Mouse (Mus musculus): ENCODE measurements around the gene Zfp580. TPM values are rescaled to one million over a fixed set of nuclear protein-coding genes. Genes with fewer than 3 reads are reported as not detected.
A peak's percentile ranks its signal among the peaks of the same experiment; 100 is the strongest.
"Not testable (repeated sequence)": the region's sequence is repeated elsewhere in the genome, so short reads cannot be mapped to it uniquely, and the experiment has no call there.

Gene Zfp580
- 90.6 and 113 TPM in 2 replicates for polyA plus RNA-seq (2015; fragmentation: Nextera tagmentation; extraction: Ambion mirVana)

DNA sequence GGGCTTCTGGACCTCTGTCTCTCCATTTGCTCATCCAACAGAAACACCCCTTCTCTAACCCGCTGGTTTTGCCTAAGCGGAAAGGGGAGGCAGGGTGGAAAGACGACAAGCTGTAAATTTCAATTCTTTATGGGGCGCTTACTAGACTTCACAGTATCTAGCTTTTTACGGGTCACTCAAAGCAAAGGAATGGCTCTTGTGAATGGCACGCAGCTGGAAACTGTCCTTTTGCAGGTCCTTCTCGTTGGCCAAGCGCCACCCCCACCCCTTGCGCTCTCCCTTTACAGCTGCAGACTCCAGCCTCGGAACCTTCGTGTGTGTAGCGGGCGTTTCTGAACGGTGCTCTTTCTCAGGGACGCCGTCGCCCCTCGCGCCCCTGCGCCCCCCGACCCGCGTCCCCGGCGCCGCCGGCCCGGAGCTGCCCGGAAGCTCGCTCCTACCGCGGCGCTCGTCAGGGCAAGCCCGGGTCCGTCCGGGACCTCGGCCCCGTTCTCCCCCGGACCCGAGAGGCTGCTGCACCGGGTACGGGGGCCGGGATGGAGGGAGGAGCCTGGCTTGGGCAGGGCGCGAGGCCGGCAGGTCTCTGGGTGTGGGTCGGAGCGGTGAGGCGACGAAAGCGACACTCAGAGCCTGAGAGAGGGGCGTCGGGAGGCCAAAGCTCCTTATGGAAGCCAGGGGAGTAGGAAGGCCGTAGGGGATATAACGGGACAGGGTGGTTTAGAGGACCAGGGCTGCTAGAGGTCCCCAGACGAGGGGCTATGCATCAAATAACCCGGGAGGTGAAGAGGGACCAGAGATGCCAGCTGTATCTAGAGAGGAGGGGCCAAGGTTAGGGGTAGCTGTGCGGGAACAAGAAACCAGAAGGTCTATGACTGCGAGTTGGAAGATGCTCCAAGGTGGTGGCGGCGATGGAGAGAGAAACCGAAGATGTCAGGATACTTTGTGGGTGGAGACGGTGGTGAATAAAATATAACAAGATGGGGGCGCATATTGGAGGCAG is at the start of gene Zfp580:
Gene Zfp580, plus strand, starts transcription at position 346 of the 1,000 bp plus-strand sequence.
- ATAC-seq (ENCODE audit: low FRiP score, low read depth) = peak; percentile 79
- Histone ChIP-seq H3K4me3 (peak within 1 kb of the TSS; percentile 79), H3K4me2 (peak within 1 kb of the TSS; percentile 93)

DNA sequence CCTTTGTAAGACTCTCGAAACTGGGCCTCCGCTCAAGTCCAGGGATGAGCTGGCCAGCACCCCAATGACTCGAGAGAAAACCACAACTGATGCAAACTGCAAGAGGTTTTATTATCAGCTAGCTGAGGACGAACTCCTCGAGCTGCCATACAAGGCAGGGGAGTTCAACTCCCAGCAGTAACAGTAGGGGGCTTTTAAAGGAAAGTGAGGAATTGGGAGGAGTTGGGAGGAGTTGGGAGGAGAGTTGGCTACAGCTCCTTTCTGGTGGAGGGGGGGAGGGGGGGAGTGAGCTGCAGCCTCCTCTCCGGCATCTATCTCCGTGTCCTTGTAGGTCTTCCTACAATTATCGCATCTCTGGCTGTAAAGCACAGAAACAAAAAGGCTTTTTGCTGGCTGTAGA is 48.5 kb upstream of the Zfp580 start:
- H3K36me3 ChIP-seq = peaks cover 12% of the 10 kb centered on the region
- not testable (repeated sequence) for ATAC-seq (ENCODE audit: low FRiP score, low read depth); H3K4me3 ChIP-seq; H3K4me1 ChIP-seq (replicated peaks); H3K9ac ChIP-seq; H3K4me2 ChIP-seq; H3K27me3 ChIP-seq; H3K9me3 ChIP-seq; H3K27ac ChIP-seq (replicated peaks)
- WGBS = 62% methylated on average over 8 of the region's 8 CpGs

More for the DNA sequence above, at the start of gene Zfp580:
- WGBS = under 1% methylated on average over 65 of the region's 65 CpGs
- no peaks in the 10 kb centered on the region for H3K9me3 ChIP-seq
- H3K36me3 ChIP-seq = no peaks in the 10 kb centered on the region
- H3K27ac ChIP-seq (replicated peaks) = peak within 1 kb of the TSS; percentile 92
- H3K27me3 ChIP-seq = peaks cover 24% of the 10 kb centered on the region
- peaks cover 51% of the 10 kb centered on the region for H3K4me1 ChIP-seq (replicated peaks)
- H3K9ac ChIP-seq = peak within 1 kb of the TSS; percentile 84

DNA sequence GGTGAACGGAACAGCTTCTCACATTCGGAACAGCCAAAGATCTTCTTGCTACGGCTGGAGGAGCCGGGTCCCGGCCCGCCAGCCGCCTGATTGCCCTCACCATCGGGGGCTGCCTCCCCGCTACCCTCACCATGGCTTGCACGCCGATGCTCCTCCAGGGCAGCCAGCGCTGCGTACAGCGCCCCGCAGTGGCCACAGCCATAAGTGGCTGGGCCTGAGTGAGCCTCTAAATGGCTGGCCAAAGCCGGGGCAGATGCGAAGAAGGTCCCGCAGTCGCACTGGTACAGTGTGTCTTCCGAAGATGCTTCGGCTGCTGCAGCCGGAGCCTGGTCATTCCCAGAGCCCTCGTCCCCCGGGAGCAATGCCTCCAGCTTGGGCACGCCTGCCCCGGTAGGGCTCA is 43.1 kb upstream of the Zfp580 start:
- no peak for ATAC-seq (ENCODE audit: low FRiP score, low read depth)
- 95% methylated on average over 26 of the region's 26 CpGs for WGBS
- Histone ChIP-seq H3K9me3 (no peaks in the 10 kb centered on the region), H3K4me3 (no peak overlapping the region), H3K36me3 (peaks cover 60% of the 10 kb centered on the region), H3K27me3 (no peaks in the 10 kb centered on the region), H3K9ac (no peak overlapping the region), H3K27ac (replicated peaks) (no peak overlapping the region), H3K4me1 (replicated peaks) (no peaks in the 10 kb centered on the region), H3K4me2 (no peak overlapping the region)

DNA sequence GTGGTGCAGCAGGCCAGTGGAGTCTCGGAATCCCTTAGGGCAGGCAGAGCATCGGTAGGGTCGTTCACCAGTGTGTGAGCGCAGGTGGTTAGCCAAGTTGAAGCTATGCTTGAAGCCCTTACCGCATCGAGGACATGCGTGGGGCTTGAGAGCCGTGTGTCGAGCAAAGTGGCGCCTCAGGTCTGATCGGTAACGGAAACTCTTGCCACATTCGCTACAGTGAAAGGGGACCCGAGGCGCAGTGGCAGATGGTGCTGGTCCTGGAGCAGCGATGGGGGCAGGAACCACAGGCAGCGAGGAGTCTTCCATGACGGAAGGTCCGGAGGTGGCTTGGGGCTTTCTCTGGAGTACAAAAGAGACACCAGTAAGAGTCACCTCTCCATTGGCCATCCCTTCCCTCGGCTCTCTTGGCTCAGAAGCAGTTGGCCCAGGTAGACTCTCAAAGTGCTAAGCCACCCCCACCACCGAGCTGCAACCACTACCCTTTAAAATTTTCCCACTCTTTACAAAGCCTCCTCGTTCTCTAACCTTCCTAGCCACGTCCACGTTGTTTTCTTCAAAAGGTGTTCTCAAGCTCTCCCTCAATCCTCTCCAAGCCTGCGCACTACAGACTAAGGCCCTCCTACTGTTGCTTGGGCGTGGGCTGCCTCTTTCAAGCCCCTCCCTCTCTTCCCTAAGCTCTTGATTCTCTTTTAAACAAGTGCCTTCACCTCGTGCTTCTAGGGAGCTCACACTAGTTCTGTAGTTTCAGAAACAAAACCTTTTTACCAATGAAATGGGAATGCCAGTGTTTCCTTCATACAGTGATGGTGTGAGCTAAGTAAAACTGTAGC is 38.4 kb upstream of the Zfp580 start:
- H3K4me2 ChIP-seq = no peak overlapping the region
- no peak for ATAC-seq (ENCODE audit: low FRiP score, low read depth)
- no peak overlapping the region for H3K27ac ChIP-seq (replicated peaks)
- 93% methylated on average over 27 of the region's 27 CpGs for WGBS
- no peaks in the 10 kb centered on the region for H3K9me3 ChIP-seq
- no peak overlapping the region for H3K9ac ChIP-seq
- H3K4me1 ChIP-seq (replicated peaks) = peaks cover 6% of the 10 kb centered on the region
- H3K4me3 ChIP-seq = no peak overlapping the region
- H3K36me3 ChIP-seq = peaks cover 48% of the 10 kb centered on the region
- no peaks in the 10 kb centered on the region for H3K27me3 ChIP-seq

DNA sequence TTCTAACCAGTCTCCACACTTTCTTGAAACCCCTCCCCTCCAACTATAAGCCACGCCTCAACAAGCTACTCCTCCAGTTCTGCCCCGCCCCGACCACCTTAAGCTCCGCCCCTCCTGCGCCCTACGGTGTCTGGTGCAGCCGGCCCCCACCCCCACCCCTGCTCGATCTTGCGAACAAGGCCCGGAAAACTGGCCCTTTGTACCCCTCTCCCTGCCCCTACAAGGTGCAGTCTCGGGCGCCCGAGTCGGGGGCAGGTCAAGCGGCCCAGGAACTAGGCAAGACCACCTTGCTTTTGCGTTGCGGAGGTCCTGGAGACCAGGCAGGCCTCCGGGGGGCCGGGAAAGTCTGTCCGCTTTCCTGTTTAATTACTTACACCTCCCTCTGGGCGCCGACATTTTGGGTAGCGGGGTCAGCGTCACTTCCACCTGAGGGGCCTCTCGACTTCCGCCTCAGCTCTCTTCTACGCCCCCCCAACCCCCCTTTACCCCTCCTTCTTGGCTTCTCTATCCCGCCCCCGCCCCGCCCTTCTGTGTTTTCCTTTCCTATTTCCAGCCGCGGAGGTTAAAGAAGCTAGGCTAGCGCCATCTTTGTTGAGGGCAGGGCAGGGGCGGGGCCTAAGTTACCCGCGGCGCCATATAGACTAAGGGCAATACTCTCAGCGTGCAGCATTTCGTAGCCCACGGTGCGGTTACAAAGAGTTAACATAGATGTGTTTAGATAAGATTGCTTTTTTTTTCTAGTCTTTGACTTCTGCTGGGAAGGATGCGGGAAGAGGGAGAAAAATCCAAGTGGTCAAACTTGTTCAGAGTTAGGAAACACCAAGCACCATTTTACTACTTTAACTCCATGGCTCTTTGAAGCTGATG is 36.9 kb upstream of the Zfp580 start, which contains the start of the genes Zfp524 and Fiz1:
Gene Zfp524, plus strand, starts transcription at position 165 of the 867 bp plus-strand sequence.
Gene Fiz1, minus strand, starts transcription at position 447 of the 867 bp plus-strand sequence.
- no peaks in the 10 kb centered on the region for H3K27me3 ChIP-seq
- peak; percentile 83 for ATAC-seq (ENCODE audit: low FRiP score, low read depth)
- H3K9ac ChIP-seq = peak within 1 kb of the TSS; percentile 76
- H3K4me1 ChIP-seq (replicated peaks) = peaks cover 8% of the 10 kb centered on the region
- H3K9me3 ChIP-seq = no peaks in the 10 kb centered on the region
- H3K4me3 ChIP-seq = peak within 1 kb of the TSS; percentile 87
- peak within 1 kb of the TSS; percentile 99 for H3K27ac ChIP-seq (replicated peaks)
- WGBS = under 1% methylated on average over 41 of the region's 42 CpGs
- peaks cover 32% of the 10 kb centered on the region for H3K36me3 ChIP-seq
- H3K4me2 ChIP-seq = peak within 1 kb of the TSS; percentile 64

DNA sequence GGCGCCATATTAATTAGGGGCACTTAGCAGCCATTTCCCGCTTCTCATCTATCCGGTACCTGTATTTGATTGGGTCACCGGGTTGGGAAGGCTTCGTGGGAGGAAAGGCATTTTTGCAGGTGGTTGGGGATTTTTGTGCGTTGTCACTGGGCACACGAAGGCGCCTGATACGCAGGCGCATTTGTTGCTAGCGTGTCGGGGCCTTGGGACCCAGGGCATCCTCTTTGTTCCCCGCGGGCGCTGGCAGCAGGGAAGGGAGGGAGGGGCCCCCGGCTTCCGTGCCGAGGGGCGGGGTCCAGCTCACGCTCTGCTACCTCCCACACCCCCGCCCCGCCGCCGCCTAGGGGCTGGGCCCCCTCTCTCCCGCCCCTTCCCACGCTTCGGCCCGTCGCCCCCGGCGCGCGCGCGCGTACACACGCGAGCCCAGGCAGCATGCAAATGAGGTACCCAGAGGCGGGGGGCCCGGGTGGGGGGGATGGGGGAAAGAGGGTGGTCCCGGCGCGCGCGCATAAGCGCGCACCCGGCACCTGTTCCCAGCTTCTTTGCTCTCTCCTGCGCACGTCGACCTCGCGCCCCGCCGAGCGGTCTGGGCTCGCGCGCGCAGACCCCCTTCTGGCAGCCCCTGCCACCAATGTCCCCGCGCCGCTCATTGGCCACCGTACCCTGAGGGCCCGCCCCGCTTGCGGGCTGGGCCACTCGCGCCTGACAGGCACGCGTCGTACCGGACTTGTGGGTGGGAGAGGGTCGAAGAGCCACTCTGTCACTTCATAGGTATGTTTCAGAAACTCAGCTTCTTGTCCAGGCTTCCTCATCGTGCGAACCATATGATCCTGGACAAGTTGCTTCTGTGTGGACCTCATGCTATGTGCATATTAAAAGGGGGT is 36.0 kb upstream of the Zfp580 start, which contains the start of gene Gm44973:
Gene Gm44973, plus strand, starts transcription at position 379 of the 884 bp plus-strand sequence.
- under 1% methylated on average over 54 of the region's 76 CpGs for WGBS

DNA sequence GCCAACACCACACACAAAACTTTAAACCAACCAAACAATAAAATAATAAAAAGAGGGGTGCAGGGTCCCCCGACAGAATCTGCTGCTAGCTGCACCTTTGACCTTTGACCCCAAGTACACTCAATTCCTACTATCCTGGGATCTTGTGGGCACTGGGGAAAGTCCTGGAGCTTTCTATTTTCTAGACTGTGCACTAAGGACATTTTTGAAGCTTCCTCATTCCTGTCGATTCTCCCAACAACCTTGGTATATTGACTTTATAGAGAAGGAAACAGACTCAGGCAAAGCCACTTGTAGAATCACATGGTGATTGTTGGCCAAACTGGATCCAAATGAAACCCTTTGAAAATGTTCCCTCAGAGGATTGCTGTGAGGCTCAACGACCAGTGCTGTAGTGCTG is 35.3 kb upstream of the Zfp580 start:
- ATAC-seq (ENCODE audit: low FRiP score, low read depth) = no peak

More for the DNA sequence above, 36.0 kb upstream of the Zfp580 start, which contains the start of gene Gm44973:
- peak within 1 kb of the TSS; percentile 64 for H3K4me2 ChIP-seq
- ATAC-seq (ENCODE audit: low FRiP score, low read depth) = peak; percentile 80
- H3K4me1 ChIP-seq (replicated peaks) = peaks cover 10% of the 10 kb centered on the region
- H3K9me3 ChIP-seq = no peaks in the 10 kb centered on the region
- H3K36me3 ChIP-seq = peaks cover 23% of the 10 kb centered on the region
- H3K9ac ChIP-seq = peak within 1 kb of the TSS; percentile 76
- peak within 1 kb of the TSS; percentile 99 for H3K27ac ChIP-seq (replicated peaks)
- no peaks in the 10 kb centered on the region for H3K27me3 ChIP-seq
- peak within 1 kb of the TSS; percentile 87 for H3K4me3 ChIP-seq

DNA sequence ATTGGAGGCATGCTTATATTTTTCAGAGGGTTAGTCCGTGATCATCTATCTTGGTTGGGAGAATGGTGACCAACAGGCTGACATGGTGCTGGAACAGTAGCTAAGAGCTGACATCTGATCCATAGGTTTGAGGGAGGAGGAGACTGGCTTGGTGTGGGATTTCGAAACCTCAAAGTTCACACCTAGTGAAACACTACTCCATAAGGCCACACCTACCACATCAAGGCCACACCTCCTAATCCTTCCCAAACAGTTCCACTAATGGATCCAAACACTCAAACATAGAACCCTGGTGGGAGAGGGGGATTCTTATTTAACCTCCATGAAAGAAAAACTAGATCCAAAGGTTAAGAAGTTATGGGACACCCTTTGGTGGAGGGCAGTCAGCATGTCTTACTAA is 34.4 kb upstream of the Zfp580 start:
- H3K4me1 ChIP-seq (replicated peaks) = peaks cover 21% of the 10 kb centered on the region
- H3K9me3 ChIP-seq = no peaks in the 10 kb centered on the region
- H3K4me2 ChIP-seq = no peak overlapping the region
- 94% methylated on average over 2 of the region's 2 CpGs for WGBS
- H3K27ac ChIP-seq (replicated peaks) = no peak overlapping the region
- no peak overlapping the region for H3K4me3 ChIP-seq
- peaks cover 8% of the 10 kb centered on the region for H3K36me3 ChIP-seq
- ATAC-seq (ENCODE audit: low FRiP score, low read depth) = no peak
- no peak overlapping the region for H3K9ac ChIP-seq
- H3K27me3 ChIP-seq = no peaks in the 10 kb centered on the region

More for the DNA sequence above, 35.3 kb upstream of the Zfp580 start:
- no peaks in the 10 kb centered on the region for H3K27me3 ChIP-seq
- peaks cover 12% of the 10 kb centered on the region for H3K4me1 ChIP-seq (replicated peaks)
- H3K9ac ChIP-seq = peak overlapping the region; percentile 61
- peak overlapping the region; percentile 64 for H3K4me2 ChIP-seq
- H3K27ac ChIP-seq (replicated peaks) = peak overlapping the region; percentile 99
- peak overlapping the region; percentile 87 for H3K4me3 ChIP-seq
- WGBS = 63% methylated on average over 3 of the region's 3 CpGs
- no peaks in the 10 kb centered on the region for H3K9me3 ChIP-seq
- peaks cover 16% of the 10 kb centered on the region for H3K36me3 ChIP-seq

DNA sequence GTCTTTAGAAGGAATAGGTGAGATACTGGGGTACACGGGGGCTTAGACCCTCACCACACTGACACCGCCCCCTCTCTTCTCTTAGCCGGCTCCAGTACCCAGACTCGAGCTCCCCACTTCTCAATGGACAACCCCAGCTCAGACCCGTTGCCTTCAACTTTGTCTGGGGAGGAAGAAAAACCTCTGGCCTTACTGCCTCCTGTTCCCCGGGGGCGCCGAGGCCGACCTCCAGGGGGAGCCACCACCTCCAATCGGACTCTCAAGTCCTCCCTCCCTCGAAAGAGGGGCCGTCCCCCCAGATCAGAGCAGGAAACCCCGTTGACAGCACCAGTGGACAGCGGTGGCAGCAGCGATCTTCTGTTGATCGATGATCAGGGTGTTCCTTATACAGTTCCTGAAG is 34.0 kb upstream of the Zfp580 start:
- H3K9me3 ChIP-seq = no peaks in the 10 kb centered on the region
- H3K27me3 ChIP-seq = no peaks in the 10 kb centered on the region
- H3K4me1 ChIP-seq (replicated peaks) = peaks cover 22% of the 10 kb centered on the region
- WGBS = 91% methylated on average over 16 of the region's 16 CpGs
- H3K4me3 ChIP-seq = no peak overlapping the region
- H3K9ac ChIP-seq = no peak overlapping the region
- H3K27ac ChIP-seq (replicated peaks) = no peak overlapping the region
- H3K4me2 ChIP-seq = no peak overlapping the region
- no peak for ATAC-seq (ENCODE audit: low FRiP score, low read depth)
- peaks cover 5% of the 10 kb centered on the region for H3K36me3 ChIP-seq

DNA sequence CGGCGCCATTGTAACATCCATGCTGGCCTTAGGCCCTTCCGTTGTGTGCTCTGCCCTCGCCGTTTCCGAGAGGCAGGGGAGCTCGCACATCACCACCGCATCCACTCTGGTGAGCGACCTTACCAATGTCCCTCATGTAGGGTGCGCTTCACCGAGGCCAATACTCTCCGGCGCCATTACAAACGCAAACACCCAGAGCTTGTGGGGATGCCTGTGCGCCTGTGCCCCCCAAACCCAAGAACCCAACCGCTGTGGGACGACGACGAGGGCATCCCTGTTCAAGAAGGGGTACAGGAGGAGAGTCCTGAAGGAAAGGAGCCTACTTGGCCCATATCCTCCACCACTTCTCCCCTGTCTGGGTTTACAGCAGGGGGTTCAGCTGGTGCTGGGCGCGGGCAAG is 33.4 kb upstream of the Zfp580 start:
- H3K9ac ChIP-seq = no peak overlapping the region
- H3K4me1 ChIP-seq (replicated peaks) = peaks cover 22% of the 10 kb centered on the region
- peaks cover 7% of the 10 kb centered on the region; the same call in 1 of the 2 replicates for H3K36me3 ChIP-seq
- H3K9me3 ChIP-seq = no peaks in the 10 kb centered on the region
- no peak overlapping the region for H3K4me2 ChIP-seq
- no peaks in the 10 kb centered on the region for H3K27me3 ChIP-seq
- no peak for ATAC-seq (ENCODE audit: low FRiP score, low read depth)
- WGBS = 96% methylated on average over 21 of the region's 21 CpGs
- H3K27ac ChIP-seq (replicated peaks) = no peak overlapping the region
- no peak overlapping the region for H3K4me3 ChIP-seq
